Mouse (Mus musculus) heart, adult 10 weeks (tissue): Measurements from ENCODE around the gene Arap1. TPM values are rescaled to one million over a fixed set of nuclear protein-coding genes. Genes with fewer than 3 reads are reported as not detected.

Source experiments
- polyA plus RNA-seq: library from polyadenylated mRNA; stranded (reverse); fragments of 350-450 nt; fragmentation: Illumina TruSeq; extraction: RNeasy Lipid Tissue Mini Kit (QIAGEN cat#74804); gene quantifications from one replicate; pipeline ENCODE4 v1.2.3, GENCODE M21; 2014; ENCODE audit warnings: low read depth, low replicate concordance

The Arap1 gene
- 30.1 TPM for polyA plus RNA-seq

DNA sequence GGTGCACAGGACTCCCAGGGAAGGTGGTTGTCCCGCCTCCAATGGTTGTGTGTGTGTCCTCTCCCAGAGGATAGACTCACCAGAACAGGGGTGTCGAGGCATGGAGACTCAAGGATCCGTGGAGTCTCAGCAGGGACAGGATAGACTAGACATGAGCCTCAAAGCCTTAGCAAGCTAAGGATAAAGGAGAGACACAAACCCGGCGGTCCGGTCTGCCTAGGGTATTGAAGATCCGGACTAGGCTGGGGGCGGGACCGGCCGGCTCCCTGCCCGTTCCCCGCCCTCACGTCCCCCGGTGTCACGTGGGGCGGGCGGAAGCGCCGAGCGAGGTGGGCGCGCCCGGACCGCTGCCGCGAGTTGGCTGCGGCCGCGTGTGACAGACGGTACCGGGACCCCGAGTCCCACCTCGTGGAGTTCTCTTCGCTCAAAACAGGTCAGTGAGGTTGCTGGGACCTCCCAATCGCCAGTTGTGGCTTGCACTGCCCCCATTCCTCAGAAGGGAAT, at the start of gene Arap1:
Gene Arap1, plus strand, starts transcription at position 301 of the 504 bp plus-strand sequence.

DNA sequence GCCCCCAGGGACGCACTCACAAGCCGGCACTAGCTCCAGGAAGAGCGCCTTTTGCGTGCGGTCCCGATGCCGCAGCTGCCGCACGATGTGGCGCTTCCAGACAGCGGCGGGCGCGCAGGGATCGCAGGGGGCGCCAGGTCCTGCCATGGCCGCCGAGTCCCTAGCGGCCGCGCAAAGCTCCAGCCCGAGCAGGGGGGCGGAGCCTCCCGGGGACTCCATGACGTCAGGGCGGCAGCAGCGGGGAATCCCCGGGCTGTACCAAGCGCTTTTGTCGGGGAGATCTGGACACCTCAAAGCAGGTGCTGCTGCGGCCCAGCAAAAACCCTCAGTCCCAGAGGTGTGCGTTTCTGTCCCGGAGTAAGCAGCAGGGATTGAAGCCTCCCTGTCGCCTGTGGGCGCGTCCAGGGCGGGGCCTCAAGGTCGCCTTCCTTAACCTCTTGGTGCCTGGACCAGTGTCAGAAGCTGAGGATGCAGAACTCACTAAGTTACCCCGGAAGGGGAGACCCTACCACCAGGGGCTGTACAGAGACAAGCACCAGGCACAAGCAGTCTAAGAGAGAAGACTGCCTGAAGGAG, 45.9 kb upstream of the Arap1 start, which contains the start of gene Atg16l2:
Gene Atg16l2, minus strand, starts transcription at position 371 of the 576 bp plus-strand sequence.

DNA sequence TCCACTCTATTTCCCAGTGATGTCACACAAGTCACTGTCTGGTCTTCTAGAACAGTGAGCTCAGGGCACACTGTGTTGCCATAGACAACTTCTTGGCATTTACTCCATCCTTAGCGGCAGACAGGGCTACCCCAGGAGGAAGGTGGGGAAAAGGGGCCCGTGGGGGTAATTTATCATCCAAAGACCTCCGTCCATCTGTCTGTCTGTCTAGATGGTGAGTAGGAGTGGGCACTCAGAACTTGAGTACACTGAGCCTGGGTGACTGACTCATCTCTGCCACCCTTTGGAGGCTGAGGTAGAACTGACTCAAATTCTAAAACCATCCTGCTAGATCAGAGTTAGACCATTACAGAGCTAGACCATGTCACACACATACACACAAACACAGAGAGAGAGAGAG, 30.9 kb upstream of the Arap1 start, which contains the start of gene Stard10:
Gene Stard10, plus strand, starts transcription at position 73 of the 400 bp plus-strand sequence.

DNA sequence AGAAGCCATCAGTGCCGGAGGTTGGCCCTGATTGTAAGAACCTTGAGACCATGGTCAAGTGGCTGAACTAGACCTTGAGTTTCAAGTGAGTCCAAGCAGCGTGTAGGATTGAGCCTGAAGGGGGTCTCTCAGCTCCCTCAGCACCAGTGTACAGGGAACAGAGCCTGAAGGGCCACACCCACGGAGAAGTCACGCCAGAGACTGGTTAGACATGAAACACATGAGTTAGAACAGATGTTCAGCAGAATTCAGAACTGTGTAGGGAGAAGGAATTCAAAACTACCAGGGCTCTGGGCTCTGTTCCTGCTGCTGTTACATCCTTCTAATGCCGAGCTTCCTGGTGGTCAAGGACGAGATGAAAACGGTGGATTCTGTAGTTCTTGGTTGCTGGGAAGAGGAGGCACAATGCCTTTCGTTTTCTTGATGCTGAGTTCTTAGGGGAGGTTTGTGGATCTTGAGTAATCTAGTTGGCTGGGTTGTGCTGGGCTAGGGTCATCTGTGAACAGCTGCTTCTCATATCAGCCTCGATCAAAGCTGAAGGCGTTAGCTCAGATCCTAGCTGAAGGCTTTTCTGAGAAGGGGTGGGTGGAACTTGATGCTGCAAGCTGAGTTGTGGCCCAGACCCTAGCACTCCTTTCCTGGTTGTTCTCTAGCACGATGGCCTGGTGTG, 62.5 kb downstream of the Arap1 start, which contains the start of gene Gm45837:
Gene Gm45837, plus strand, starts transcription at position 620 of the 670 bp plus-strand sequence.

DNA sequence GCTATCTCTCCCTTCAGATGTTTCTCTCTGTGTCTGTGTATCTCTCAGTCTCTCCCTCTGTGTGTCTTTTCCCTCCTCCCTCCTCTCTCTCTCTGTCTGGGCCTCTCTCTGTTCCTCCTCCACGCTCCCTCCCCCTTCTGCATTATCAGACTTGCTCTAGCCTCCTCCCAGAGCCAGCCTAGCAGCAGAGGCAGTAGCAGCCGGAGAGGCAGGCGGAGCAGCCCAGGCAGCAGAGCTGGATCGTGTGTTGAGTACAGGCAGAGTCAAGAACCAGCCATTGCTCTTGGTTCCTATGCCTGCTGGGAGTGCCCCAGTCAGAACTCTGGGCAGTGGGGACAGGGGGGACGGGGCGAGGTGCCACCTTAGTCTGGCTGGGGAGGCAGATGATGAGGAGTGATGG, 73.7 kb downstream of the Arap1 start, which contains the start of gene Pde2a:
Gene Pde2a, plus strand, starts transcription at position 163 of the 400 bp plus-strand sequence.

Other genes with a start within 250 kb of the Arap1 start
- 27.0 TPM for gene Atg16l2, start 45.8 kb upstream of the Arap1 start, polyA plus RNA-seq
- gene Stard10, start 31.0 kb upstream of the Arap1 start, polyA plus RNA-seq: 141 TPM
- not detected for gene Gm45837, start 62.8 kb downstream of the Arap1 start, polyA plus RNA-seq
- gene Pde2a, start 73.6 kb downstream of the Arap1 start, polyA plus RNA-seq: 60.9 TPM
- not detected for gene Art2b, start 237.5 kb downstream of the Arap1 start, polyA plus RNA-seq